Mouse (Mus musculus) forebrain, postnatal 0 days (tissue): ENCODE results near the gene C77080. TPM values are rescaled to one million over a fixed set of nuclear protein-coding genes. Genes with fewer than 3 reads are reported as not detected.
A peak's percentile ranks its signal among the peaks of the same experiment; 100 is the strongest.
"Not testable (repeated sequence)": the region's sequence is repeated elsewhere in the genome, so short reads cannot be mapped to it uniquely, and the experiment has no call there.

ENCODE experiments used
- ATAC-seq: fragments of 200-750 bp; cut with Nextera tagmentation; 2 replicates; pipeline ENCODE4 v1.8.0; 2017; ENCODE audit warnings: mild to moderate bottlenecking, moderate library complexity
- DNase-seq: peaks from one replicate; pipeline ENCODE4 v3.0.0-alpha.2; 2015
- H3K27ac ChIP-seq: fragments of 300-500 bp; sonication (generic); 2 replicates; pipeline ENCODE4 v1.5.1; 2014; ENCODE audit warnings: low read depth, mild to moderate bottlenecking, antibody characterized with exemption, low read length, moderate library complexity, mixed read lengths
- H3K27me3 ChIP-seq: fragments of 300-500 bp; sonication (generic); 2 replicates; pipeline ENCODE4 v1.6.1; 2014; ENCODE audit warnings: mild to moderate bottlenecking, low read length, mixed read lengths; ENCODE audit not compliant: insufficient read depth
- H3K36me3 ChIP-seq: fragments of 300-500 bp; sonication (generic); 2 replicates; pipeline ENCODE4 v1.6.1; 2014; ENCODE audit warnings: mild to moderate bottlenecking, moderate library complexity; ENCODE audit not compliant: insufficient read depth
- H3K4me1 ChIP-seq: fragments of 300-500 bp; sonication (generic); 2 replicates; pipeline ENCODE4 v1.6.1; 2014; ENCODE audit warnings: antibody characterized with exemption; ENCODE audit not compliant: insufficient read depth
- H3K4me2 ChIP-seq: fragments of 300-500 bp; sonication (generic); 2 replicates; pipeline ENCODE4 v1.6.1; 2014; ENCODE audit warnings: low read depth, mild to moderate bottlenecking, moderate library complexity
- H3K4me3 ChIP-seq: fragments of 300-500 bp; sonication (generic); 2 replicates; pipeline ENCODE4 v1.5.1; 2014; ENCODE audit warnings: low read depth, low read length, mixed read lengths
- H3K9ac ChIP-seq: fragments of 300-500 bp; sonication (generic); 2 replicates; pipeline ENCODE4 v1.6.1; 2014; ENCODE audit warnings: mild to moderate bottlenecking
- H3K9me3 ChIP-seq: fragments of 300-500 bp; sonication (generic); 2 replicates; pipeline ENCODE4 v1.6.1; 2016; ENCODE audit warnings: low read length
- CTCF ChIP-seq: sonication (generic); IDR thresholded peaks from 2 replicates; pipeline ENCODE4 v1.5.1; 2016; ENCODE audit warnings: antibody characterized with exemption, control low read depth, low read depth
- WGBS: fragments of 180-500 bp; shearing (Covaris S2); extraction: QIAGEN DNeasy Blood & Tissue Kit; methylation state at CpG from one replicate; pipeline ENCODE4 v1.1.7; 2014; 5-methylcytosine and 5-hydroxymethylcytosine counted together
- polyA plus RNA-seq: library from polyadenylated mRNA; unstranded; fragments of >200 nt; fragmentation: Nextera tagmentation; extraction: Ambion mirVana; gene quantifications from 2 replicates; pipeline ENCODE4 v1.2.1, GENCODE M21; 2015
- total RNA-seq: library from RNA; depleted of rRNA; stranded (reverse); fragments of >200 nt; gene quantifications from 2 replicates; pipeline ENCODE4 v1.2.3, GENCODE M21; 2014

Gene C77080
- total and polyA plus RNA-seq, 2 experiments from 2014 or later, result 3.5 to 10.6 TPM

GRCm38 (mm10) chr4:129219198-129219597 is 42.0 kb downstream of the C77080 start:
- peaks cover 77% of the 10 kb centered on the region for H3K36me3 ChIP-seq
- H3K4me1 ChIP-seq, result no peaks in the 10 kb centered on the region
- no peak overlapping the region for H3K4me2 ChIP-seq
- 80% methylated on average over 10 of the region's 10 CpGs for WGBS
- H3K27me3 ChIP-seq, result no peaks in the 10 kb centered on the region
- no peak overlapping the region for H3K4me3 ChIP-seq
- no peak overlapping the region for H3K9ac ChIP-seq
- no peaks in the 10 kb centered on the region for H3K9me3 ChIP-seq
- ATAC-seq (no peak), DNase-seq (no peak)
- no peak for TF ChIP-seq CTCF
- no peak overlapping the region for H3K27ac ChIP-seq

- Histone ChIP-seq H3K9me3 (no peaks in the 10 kb centered on the region), H3K4me1 (no peaks in the 10 kb centered on the region), H3K9ac (no peak overlapping the region), H3K4me3 (no peak overlapping the region), H3K27me3 (no peaks in the 10 kb centered on the region), H3K36me3 (peaks cover 83% of the 10 kb centered on the region), H3K4me2 (no peak overlapping the region), H3K27ac (no peak overlapping the region)
- no peak for TF ChIP-seq CTCF
- no peak for DNase-seq
- ATAC-seq, result no peak
- WGBS, result 84% methylated on average over 7 of the region's 7 CpGs
Measured at GRCm38 (mm10) chr4:129218569-129219175, 42.5 kb downstream of the C77080 start.

GRCm38 (mm10) chr4:129212486-129212885 is 48.7 kb downstream of the C77080 start:
- TF ChIP-seq CTCF, result peak; percentile 51
- not testable (repeated sequence) for H3K4me1 ChIP-seq, H3K27me3 ChIP-seq, H3K27ac ChIP-seq, ATAC-seq, H3K4me3 ChIP-seq, H3K9me3 ChIP-seq, DNase-seq, H3K4me2 ChIP-seq, H3K9ac ChIP-seq
- peaks cover 79% of the 10 kb centered on the region for H3K36me3 ChIP-seq
- WGBS, result 74% methylated on average over 3 of the region's 3 CpGs

- H3K27me3 ChIP-seq, result no peaks in the 10 kb centered on the region
- H3K4me2 ChIP-seq, result no peak overlapping the region
- no peak overlapping the region for H3K4me3 ChIP-seq
- H3K27ac ChIP-seq, result no peak overlapping the region
- H3K36me3 ChIP-seq, result peaks cover 79% of the 10 kb centered on the region
- H3K4me1 ChIP-seq, result no peaks in the 10 kb centered on the region
- H3K9ac ChIP-seq, result no peak overlapping the region
- TF ChIP-seq CTCF, result no peak
- H3K9me3 ChIP-seq, result no peaks in the 10 kb centered on the region
- WGBS, result 78% methylated on average over 4 of the region's 4 CpGs
- DNase-seq (no peak), ATAC-seq (no peak)
Measured at GRCm38 (mm10) chr4:129211461-129211860, 49.7 kb downstream of the C77080 start.

GRCm38 (mm10) chr4:129209504-129209903 is 51.7 kb downstream of the C77080 start:
- Histone ChIP-seq H3K27me3 (no peaks in the 10 kb centered on the region), H3K9ac (no peak overlapping the region), H3K4me1 (no peaks in the 10 kb centered on the region), H3K4me2 (no peak overlapping the region), H3K4me3 (no peak overlapping the region), H3K27ac (no peak overlapping the region), H3K9me3 (no peaks in the 10 kb centered on the region), H3K36me3 (peaks cover 78% of the 10 kb centered on the region)
- peak; percentile 71 for TF ChIP-seq CTCF
- DNase-seq (no peak), ATAC-seq (no peak)
- 47% methylated on average over 7 of the region's 7 CpGs for WGBS

- H3K4me3 ChIP-seq, result no peak overlapping the region
- H3K36me3 ChIP-seq, result peaks cover 79% of the 10 kb centered on the region
- no peaks in the 10 kb centered on the region for H3K4me1 ChIP-seq
- H3K9ac ChIP-seq, result no peak overlapping the region
- no peak for DNase-seq
- no peaks in the 10 kb centered on the region for H3K9me3 ChIP-seq
- H3K27ac ChIP-seq, result no peak overlapping the region
- 92% methylated on average over 8 of the region's 8 CpGs for WGBS
- no peak overlapping the region for H3K4me2 ChIP-seq
- no peak for TF ChIP-seq CTCF
- ATAC-seq, result no peak
- H3K27me3 ChIP-seq, result no peaks in the 10 kb centered on the region
Measured at GRCm38 (mm10) chr4:129206792-129207191, 54.4 kb downstream of the C77080 start.

- Histone ChIP-seq H3K9me3 (no peaks in the 10 kb centered on the region), H3K36me3 (peaks cover 76% of the 10 kb centered on the region), H3K27me3 (no peaks in the 10 kb centered on the region), H3K9ac (no peak overlapping the region), H3K27ac (no peak overlapping the region), H3K4me1 (no peaks in the 10 kb centered on the region), H3K4me2 (no peak overlapping the region), H3K4me3 (no peak overlapping the region)
- DNase-seq (no peak), ATAC-seq (no peak)
- TF ChIP-seq CTCF, result no peak
- 84% methylated on average over 10 of the region's 10 CpGs for WGBS
Measured at GRCm38 (mm10) chr4:129204655-129205054, 56.5 kb downstream of the C77080 start.

GRCm38 (mm10) chr4:129197514-129197913 is 63.7 kb downstream of the C77080 start:
- ATAC-seq, result no peak
- DNase-seq, result no peak
- H3K27me3 ChIP-seq, result no peaks in the 10 kb centered on the region
- H3K36me3 ChIP-seq, result peaks cover 62% of the 10 kb centered on the region
- H3K9ac ChIP-seq, result no peak overlapping the region
- no peaks in the 10 kb centered on the region for H3K4me1 ChIP-seq
- TF ChIP-seq CTCF, result no peak
- no peak overlapping the region for H3K4me2 ChIP-seq
- WGBS, result 98% methylated on average over 6 of the region's 6 CpGs
- no peaks in the 10 kb centered on the region for H3K9me3 ChIP-seq
- no peak overlapping the region for H3K4me3 ChIP-seq
- no peak overlapping the region for H3K27ac ChIP-seq
